Mouse (Mus musculus) CD4-positive naive resting alpha-beta T cell, adult 57 days (primary cell): Measurements from ENCODE around the gene N6amt1. TPM values are rescaled to one million over a fixed set of nuclear protein-coding genes. Genes with fewer than 3 reads are reported as not detected.

ENCODE experiments used
- total RNA-seq: library from RNA; stranded (reverse); gene quantifications from one replicate; pipeline ENCODE4 v1.2.4, GENCODE M21; 2023

Gene N6amt1
- total RNA-seq, result 22.0 TPM

DNA sequence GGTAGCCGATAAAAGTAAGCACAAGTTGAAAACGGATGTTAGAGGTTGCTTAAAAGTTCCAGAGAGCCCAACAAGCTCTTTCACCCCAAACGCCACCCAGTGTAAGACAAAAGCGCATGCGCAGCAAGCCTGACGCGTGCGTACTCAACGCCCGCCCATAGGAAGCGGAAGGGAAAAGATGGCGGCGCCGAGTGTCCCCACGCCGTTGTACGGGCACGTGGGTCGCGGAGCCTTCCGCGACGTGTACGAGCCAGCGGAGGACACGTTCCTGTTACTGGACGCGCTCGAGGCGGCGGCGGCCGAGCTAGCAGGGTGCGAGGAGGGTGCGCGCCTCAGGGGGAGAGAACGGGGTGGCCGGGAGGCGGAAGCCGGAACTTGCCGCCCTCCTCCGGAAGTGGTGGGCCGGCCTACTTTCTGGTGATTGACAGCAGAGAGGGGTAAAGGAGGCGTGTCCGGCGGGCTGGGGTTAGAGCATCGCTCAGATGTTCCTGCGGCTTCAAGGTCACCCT lies at the start of gene N6amt1:
Gene N6amt1 (plus strand): TSS at position 111 of the 509 bp plus-strand sequence.

Other genes starting within 250 kb of the N6amt1 start
- gene Ltn1, start 78.4 kb downstream of the N6amt1 start, total RNA-seq, result 43.7 TPM
- 7.1 TPM for gene Rwdd2b, start 86.4 kb downstream of the N6amt1 start, total RNA-seq
- gene Usp16, start 100.5 kb downstream of the N6amt1 start, total RNA-seq, result 116 TPM
- gene Cct8, start 141.7 kb downstream of the N6amt1 start, total RNA-seq, result 182 TPM
- gene Map3k7cl, start 199.1 kb downstream of the N6amt1 start, total RNA-seq, result not detected